Mouse (Mus musculus) retina, embryonic 14.5 days (tissue): ENCODE data around the gene Mef2c.

Experiments
- DNase-seq: peaks from one replicate; pipeline ENCODE4 v3.0.0-alpha.2; 2015; ENCODE audit warnings: low spot score

The Mef2c gene

DNA sequence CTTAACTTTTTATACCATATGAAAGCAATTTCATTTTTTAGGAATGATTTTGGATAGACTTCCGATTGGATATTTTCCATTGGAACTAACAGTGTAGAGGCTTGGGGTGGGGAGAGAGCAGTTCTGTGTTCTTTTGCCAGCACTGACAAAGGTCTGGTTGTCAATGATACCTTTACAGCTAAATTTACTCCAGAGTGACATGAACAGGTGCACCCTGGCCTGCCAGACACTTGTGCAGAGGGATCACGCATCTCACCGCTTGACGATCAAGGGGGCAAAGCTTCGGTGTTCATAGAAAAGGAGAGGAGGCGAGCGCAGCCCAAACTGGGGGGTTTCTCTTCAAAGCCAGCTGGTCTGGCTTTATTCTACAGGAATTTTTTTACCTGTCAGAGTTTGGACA, at the start of gene Mef2c:
Mef2c (plus strand) TSS at position 116 of the 400 bp plus-strand sequence.
- no peak for DNase-seq

DNA sequence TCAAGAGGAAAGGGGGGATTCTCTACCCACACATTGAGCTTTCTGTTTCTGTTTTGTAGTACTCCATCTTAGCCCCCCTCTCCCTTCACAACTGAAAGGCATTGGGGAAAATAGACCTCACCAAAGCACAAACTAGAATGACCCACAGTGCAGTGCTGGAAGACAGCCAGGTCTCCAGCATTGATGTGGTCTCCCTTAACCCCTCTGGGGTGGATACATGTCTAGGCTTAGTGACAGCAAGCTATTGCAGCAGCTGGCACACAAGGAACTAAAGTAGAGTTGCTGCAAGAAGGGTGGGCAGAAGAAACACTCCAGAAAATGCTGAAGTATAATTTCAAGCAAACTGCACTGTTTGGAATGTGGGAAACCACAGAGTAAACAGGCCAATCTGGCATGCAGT, 45.1 kb upstream of the Mef2c start:
- DNase-seq, result no peak

DNA sequence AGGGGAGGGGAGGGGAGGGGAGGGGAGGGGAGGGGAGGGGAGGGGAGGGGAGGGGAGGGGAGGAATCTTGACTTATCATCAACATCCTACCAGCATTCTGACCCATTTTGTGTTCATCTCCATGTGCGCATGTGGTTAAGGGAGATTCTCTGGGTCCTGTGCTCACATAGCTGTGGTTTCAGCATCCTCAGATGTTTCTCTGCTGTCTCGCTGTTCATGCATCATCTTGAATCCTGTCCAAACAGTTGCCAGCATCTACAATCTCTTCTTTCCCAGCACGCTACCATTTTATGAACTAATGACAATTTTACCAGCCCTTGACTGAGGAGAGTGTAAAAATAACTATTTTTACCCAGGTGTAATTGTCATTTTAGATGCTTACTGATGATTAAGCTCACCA, 44.2 kb upstream of the Mef2c start:
- DNase-seq, result no peak

DNA sequence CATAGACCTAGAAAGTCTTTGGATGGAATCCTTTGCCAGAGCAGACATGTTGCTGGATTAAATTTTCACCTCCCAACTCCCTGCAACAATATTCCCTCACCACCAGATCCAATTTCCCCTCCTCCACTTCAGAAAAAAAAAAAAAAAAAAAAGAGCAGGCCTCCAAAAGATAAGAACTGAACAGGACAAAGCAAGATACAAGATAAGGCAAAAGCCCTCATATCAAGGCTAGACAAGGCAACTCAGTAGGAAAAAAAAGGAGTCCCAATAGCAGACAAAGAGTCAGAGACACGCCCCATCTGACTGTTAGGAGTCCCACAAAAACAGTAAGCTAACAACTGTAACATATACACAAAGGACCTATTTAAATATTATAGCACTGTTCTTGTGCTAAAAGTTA, 43.2 kb upstream of the Mef2c start:
- DNase-seq, result no peak

DNA sequence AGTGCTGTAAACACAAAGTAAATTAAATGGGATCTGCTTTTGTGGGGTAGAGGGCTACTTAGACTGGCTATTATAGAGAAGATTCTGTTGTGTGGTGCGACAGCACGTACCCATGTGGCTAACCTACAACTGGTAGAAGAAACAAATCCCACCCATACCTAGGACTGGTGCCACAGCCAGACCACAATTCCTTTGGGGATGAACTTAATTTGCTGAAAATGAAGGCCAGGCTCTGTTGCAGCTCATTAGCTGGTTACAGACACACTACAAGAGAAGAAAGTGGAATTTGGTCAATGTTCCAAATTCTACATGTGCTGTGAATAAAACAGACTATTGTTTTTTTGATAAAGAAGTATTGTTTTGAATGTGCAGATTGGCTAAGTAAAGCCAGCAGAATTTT, 42.3 kb upstream of the Mef2c start:
- DNase-seq, result no peak

DNA sequence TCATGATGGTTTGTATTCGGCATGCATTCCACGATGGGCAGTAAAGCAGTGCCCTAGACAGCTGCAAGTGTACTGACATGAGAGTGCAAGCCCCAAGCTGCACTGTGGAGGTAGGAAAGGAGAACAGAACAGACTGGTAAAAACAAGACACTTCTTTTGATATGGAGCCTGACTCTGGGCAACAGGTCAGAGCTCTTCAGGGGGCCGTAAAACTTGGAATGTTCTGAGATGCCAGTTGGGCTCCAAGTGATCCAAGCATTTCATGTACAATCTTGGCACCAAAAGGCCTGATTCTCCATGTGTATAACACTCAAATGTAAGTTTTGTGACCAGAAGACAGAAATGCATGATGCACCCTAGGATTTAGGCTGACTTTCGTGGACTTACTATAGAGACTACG, 37.1 kb upstream of the Mef2c start:
- DNase-seq, result no peak

DNA sequence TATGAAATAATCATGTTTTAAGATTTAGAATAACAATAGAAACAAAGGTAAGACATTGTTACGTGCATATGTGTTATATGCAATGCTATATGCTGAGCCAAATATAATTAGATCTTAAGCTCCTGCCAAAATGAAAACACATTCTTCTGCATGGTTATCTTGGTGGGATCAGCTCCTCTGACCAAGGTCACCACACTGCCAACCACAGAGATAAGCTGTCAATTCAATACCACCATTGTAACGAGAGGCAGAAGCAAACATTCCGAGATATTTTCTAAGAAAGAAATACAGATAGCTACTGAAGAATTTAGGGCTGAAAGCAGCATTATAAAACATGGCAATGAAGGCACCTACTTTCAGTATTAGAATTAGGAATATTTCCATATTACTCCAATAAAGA, 35.0 kb upstream of the Mef2c start:
- no peak for DNase-seq

DNA sequence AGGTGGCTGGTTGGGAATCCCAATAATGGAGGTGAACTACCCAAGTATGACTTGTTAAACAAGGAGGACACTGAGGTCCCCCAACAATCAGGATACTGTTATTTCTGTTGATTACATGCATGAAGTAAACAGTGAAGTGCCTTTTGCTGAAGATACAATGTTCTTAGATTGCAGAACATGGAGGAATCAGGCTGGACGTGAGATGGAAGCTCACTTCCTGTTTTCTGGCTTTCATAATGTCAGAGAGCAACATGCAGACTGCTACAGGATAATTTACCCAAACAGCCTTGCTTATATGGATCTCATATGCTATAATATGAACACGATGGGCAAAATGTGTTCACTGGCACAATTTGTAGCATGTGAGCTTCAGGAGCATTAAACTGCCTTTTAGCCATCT, 30.1 kb upstream of the Mef2c start:
- no peak for DNase-seq

DNA sequence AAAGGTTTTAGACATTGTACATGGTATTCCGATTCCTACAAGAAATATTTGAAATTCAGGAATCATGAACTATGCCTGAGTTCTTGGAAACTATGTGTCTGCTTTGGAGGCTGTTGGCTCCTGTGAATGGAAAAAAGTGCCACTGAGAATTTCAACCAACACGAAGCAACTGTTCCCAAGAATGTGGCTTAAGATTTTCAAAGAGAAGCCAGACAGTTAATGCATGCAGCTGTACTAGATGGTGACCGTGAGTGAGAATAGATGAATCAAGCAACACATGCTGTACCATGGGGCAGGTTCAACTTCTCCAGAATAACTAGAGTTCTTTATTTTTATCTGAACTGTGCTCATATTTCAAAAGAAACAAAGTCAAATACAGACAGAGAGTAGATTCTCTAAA, 23.4 kb upstream of the Mef2c start:
- no peak for DNase-seq

DNA sequence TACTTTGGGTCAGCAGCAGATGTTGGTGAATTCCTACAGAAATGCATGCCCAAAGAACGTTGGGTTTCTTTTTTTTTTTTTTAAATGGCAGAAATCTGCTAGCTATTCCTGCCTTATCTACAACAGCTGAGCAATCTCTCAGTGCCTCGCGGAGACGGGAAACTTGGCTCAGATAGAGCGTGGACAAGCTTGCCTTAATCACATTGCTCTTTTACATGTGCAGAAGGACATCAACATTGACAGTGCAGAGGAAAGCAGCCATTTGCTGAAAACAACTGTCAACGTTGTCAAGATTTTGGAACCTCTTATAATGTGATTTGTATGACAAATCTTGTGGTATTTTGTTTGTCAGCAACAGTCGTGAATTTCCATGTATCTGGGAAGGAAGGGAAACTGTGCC, 22.5 kb upstream of the Mef2c start:
- no peak for DNase-seq

DNA sequence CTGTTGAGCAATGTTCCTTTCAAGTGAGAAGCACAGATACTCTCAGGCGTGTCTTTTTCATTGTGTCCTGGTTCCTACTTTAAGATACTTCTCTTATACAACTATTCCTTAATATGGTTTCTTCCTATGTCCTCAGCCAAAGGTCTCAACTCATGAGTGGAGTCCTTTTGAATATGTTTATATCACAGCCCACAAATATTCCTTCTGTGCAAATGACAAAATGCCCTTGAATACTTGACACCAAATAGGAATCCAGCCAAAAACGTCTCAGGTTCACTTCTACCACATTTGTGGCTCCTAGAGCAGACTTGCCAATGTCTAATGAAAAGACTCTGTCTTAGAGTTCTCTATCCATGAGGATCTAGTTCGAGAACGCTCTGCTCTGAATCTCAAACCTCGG, 21.7 kb upstream of the Mef2c start:
- DNase-seq, result no peak

DNA sequence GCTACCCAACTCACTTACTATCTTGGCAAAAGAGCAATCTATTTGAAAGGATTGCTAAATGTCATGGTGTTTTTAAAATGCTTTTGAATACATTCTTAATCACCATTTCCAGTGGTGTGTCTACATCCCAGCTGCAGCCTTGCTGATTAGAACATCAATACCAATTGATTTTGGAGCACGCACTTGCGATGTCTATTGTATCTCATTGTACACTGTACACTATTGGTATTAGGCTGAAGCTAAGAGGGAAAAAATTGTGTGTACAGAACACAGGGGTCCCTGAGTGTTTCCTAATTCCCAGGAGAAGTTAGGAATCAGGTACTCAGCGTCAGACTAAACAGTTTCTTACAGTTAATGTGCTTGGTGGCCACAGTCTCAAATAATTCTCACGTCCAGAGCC, 19.6 kb upstream of the Mef2c start:
- DNase-seq, result no peak

DNA sequence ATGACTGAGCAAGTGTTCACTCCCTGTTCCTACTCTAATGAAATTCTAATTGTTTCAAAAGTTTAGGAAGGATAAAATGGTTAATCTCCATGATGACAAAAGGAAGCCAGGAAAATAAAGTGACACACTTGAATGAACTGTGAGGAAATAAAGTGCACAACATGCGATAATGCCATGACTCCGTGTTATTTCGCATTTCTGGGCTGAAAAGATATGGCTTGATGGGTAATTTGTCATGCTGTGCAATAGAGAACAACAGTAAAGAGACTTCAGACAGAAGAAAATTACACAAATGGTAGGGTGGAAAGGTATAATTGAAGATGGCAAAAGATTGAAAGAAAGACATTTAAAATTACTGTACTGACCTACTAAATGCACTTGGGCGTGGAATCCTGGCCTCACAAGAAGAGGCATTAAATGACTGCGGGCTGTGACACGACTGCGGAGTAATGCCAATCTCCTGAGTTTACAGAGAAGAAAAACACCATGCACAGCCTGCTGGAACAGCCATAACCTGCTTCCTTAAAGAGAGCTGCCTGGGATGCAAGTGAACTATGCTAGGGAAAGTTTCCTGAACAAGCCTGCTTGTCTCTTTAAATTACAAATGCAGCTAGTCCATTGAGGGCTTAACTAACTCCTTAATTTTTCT, 19.0 kb upstream of the Mef2c start:
- no peak for DNase-seq

DNA sequence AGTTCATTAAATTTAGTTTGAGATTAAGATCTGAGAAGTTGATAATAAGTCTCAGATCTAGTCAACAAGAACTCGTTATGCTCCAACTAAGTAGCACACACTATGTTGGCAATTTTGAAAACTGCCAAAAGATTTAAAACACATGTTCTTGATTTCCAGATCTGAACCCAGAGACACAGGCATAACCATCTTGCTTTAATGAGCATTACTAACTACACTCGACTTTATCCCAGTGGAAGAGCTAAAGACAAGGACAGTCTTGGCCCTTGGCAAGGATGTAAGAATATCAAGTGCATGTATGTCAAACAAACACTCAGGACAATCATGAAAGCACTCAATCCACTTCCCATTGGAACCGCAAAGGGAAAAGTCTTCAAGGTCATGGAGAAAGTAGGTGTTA, 11.8 kb upstream of the Mef2c start:
- DNase-seq, result no peak

DNA sequence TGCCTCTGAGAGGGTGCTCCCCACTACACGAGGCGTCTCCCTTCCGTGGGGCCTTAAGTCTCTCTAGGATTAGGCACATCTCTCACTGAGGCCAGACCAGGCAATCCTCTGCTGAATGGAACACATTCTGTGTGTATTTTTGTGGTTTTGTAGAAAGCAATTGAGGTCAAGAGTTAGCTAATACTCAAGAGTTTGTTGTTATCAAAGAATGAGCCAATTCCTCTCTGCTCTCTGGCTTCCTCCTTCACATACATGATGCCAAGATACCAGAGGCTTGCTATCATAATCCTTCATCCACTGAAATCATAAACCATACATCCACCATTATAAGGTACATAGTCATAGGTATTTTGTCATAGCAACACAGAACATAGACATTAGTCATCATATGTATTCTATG, 6.1 kb upstream of the Mef2c start:
- no peak for DNase-seq

DNA sequence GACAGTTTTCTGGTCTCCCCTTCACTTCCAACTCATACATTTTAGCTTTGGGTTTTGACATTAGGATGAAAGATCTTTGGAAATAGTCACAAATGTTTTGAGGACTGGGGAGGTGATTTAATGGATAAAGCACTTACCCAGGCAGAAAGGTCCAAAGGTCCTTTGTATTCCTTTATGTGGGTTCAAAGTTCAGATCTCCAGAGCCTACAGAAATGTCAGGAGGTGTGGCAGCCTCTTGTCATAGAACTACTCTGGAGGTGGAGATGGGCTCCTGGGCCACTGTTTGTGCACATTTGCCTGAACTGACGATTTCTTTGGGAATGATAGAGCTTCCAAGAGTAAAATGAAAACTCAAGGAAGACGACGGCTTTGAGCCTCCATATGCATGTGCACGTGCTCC, 4.3 kb upstream of the Mef2c start:
- DNase-seq, result no peak

DNA sequence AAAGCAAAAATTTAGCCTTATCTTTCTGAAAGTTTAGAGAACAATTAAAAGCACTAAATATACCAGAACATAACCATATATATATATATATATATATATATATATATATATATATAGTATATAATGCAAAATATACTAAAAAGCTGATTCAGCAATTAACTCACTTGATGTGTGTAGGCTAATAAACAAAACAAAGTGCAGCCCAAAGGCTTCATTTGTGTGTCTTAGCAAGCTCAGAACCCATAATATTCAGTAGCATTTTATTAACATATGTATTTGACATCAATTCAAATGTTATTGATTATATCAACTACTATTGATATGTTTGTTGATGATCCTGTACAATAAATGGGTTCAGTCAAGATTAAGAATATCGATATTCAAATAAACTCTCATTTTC, 3.9 kb downstream of the Mef2c start:
- no peak for DNase-seq

DNA sequence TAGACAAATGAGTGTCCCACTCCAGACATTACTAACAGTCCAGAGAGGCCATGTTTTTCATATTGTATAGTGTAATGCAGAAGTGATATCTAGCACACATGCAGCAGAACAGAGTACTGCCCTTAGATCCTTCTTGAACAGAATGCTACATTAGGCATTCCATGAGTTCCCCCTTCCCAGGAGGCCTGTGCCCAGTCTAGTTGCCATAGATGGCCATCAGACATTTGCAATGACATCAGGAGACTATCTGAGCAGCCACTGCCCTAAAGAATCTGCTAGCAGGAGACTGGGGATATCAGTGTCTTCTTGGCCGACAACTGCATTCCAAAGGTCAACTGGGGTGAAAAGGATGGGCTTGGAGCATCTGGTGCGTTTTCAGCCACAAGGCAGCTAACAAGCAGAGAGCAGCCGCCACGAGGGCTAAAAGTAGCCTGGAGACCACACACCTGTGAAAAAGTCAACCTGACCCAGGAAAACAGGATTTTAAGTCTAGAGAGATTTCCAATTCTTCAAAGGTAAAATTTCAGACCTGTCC, 11.2 kb downstream of the Mef2c start:
- no peak for DNase-seq

DNA sequence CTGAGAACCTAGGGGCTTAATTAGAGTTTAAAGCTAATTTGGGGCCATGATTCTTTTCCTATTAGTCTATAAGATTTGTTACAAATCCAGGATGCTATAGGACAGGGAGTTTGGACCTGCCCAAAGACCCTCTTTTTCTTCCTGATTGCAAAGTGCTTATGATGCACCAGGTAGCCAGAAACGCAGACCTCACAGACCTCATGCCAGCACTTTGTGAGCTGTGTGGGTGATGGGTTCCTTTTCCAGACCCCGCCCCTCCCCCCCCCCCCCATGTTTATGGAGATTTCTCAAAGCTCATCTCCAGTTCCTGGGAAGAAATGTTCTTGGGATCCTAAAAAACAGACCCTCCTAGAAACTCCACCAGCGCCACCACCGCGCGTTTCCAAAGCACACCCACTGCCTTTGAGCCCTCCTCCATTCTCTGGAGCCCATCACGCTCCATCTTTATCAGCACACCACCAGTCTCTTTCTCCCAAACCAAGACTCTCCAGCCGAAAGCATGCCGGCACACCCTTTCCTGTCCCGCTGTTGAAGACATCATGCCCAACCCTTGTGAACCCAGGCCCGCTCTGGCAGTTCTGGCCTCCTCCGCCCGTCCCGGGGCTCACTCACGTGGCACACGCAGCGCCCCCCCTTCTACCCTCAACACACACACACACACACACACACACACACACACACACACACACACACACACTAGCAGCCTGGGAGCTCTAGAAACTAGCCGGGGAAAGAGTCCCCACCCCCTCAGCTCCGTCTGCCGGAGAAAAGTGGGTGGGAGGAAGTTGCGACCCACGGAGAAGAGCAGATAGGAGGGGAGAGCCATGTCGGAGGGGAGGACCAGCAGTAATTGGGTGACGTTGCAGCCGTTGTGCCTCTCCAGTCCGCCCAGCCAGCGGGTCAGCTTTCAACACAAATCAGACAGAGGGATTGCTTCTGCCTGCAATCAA, 14.1 kb downstream of the Mef2c start:
- DNase-seq, result peak; percentile 71

DNA sequence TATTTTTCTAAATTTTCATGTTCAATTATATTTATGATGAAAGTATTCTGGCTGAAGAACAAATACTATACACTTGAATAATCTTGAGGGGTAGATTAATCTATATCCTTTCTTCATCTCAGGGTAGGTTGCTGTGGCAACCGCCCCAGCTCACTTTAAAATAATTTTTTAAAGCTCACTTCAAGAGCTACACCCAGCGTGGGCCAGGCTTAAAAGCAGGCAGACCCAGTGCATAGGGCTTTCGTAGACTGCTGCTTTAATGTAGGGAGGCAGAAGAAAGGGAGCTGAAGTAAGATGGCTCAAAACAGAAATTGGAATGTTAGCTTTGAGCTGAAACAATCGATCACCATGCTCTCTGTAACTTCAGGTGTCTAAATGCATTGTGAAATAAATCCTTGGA, 17.0 kb downstream of the Mef2c start:
- no peak for DNase-seq

DNA sequence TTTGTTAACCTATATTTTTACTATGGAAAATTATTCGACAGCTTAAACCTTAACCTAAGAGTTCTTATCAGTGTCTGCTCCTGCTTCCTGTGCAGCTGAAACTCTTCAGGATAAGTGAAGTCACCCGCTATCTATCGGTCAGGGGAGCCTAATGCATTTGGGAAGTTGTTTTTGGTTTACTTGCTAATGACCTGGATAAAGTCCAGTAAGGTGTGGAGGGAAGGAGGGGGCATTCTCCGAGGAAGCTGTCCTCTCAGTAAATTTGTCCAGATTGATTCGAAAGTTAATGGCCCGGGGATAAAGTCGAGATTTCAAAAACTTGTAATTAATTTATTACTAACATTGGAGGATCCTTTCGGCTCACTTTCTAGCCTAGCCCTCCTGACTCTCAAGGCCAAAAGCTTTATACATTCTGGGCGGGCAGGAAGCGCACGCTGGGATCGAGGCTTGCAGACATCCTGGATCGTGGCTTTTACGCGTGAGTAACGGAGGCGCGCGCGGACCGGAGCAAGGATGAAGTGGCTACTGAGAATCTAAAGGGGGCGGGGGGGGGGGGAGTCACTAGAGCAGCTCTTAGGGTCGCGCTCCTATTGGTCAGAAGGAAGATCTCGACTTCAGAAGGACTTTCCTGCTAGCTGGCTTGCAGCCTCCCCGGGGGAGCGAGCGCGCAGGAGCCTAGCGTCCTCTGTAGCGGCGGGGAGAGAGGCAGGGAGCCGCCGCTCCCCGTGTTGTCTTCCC, 19.6 kb downstream of the Mef2c start:
- DNase-seq, result peak; percentile 60

DNA sequence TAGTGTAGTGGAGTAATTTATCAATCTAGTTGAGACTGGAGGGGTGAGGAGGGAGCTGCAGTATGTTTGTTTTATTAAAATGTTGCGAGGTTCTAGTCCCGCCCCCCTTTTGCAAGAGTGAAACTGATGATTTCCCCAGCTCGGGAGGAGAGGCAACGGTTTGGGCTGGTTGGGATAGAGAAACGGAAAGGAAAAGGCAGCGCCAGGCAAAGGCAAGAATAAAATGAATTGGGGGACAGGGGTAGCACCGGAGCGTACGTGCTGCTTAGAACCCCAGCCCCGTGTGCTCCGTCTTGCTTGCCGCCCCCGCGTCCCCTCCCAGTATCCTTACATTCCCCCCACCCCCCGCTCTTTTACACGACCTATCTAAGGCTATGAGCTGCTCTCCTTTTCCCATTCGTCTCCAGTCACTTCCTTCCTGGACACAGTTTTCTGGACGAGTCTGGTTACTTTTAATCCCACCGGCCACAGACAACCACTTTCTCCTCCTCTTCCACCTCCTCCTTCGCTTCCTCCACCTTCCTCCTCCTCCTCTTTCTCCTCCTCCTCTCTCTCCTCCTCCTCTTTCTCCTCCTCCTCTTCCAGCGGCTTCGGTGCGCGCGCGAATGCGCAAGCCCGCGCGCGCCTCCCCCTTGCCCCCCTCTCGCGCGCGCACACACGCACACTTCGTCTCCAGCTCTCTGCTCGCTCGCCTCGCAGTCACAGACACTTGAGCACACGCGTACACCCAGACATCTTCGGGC, 20.5 kb downstream of the Mef2c start:
- DNase-seq, result peak; percentile 66
